In genomic region chr11:102903654-102904053, GRCm38 (mm10) we compare ENCODE assay signal across 33 mouse cellular contexts. TPM values are rescaled to one million over a fixed set of nuclear protein-coding genes. Genes with fewer than 3 reads are reported as not detected.
DNase-seq lines count a peak whose midpoint lies in the region; ATAC-seq and TF ChIP-seq lines count a peak whose summit lies in the region.
"Had no signal": no experiment of that assay in that cellular context is flagged by ENCODE, and none has a peak within 500 bp of the region (broad histone marks: within the 10 kb centered on the region; RNA-seq: fewer than 3 reads in every experiment).

No protein-coding gene starts in this region.

- no peak overlapping the region for H3K4me3 ChIP-seq in forebrain, embryonic 11.5 days (ENCODE audit: low read depth, low read length)
- no peak overlapping the region for H3K4me3 ChIP-seq in forebrain, embryonic 16.5 days (replicated peaks; ENCODE audit: low read length)
- no peak overlapping the region for H3K4me3 ChIP-seq in myocyte
- H3K4me3 ChIP-seq: embryonic facial prominence, embryonic 10.5 days; embryonic facial prominence, embryonic 13.5 days; erythroblast, embryonic 14.5 days; forebrain, embryonic 13.5 days; gastrocnemius, adult 2 months; heart, embryonic 13.5 days; hindbrain, embryonic 12.5 days; intestine, embryonic 15.5 days had no signal

- H3K27ac ChIP-seq in forebrain, embryonic 11.5 days (ENCODE audit: low read depth, low read length): no peak overlapping the region
- no peak overlapping the region for H3K27ac ChIP-seq in forebrain, embryonic 16.5 days (ENCODE audit: low read length)
- H3K27ac ChIP-seq: embryonic facial prominence, embryonic 10.5 days; embryonic facial prominence, embryonic 13.5 days; forebrain, embryonic 13.5 days; gastrocnemius, adult 2 months; heart, embryonic 13.5 days; hindbrain, embryonic 12.5 days; intestine, embryonic 15.5 days had no signal

- peak; percentile 47 for DNase-seq in forebrain, embryonic 11.5 days (ENCODE audit: low spot score)
- DNase-seq in kidney, postnatal 10 days: peak; percentile 2
- DNase-seq in kidney, postnatal 36 days: no peak
- peak; percentile 22 for DNase-seq in A20 (ENCODE audit: low read depth, low spot score)
- no peak for DNase-seq in adrenal gland, postnatal 4 days (ENCODE audit: low spot score in 2 of 2)
- DNase-seq in spleen, postnatal 10 days (ENCODE audit: low spot score in 2 of 2): no peak
- DNase-seq: adrenal gland, postnatal 10 days; adrenal gland, postnatal 36 days; B cell, adult 2 months; cerebellum, adult 11 months; cerebellum, postnatal 10 days; cerebellum, postnatal 36 days; embryo, embryonic 11 days; forebrain, postnatal 0 days; gastrocnemius, adult 2 months; gastrocnemius, postnatal 14 days; heart, adult 18-20 months; heart, postnatal 14 days; heart, postnatal 4 days had no signal

- no peak overlapping the region for H3K9ac ChIP-seq in forebrain, embryonic 11.5 days (ENCODE audit: low read length)
- no peak overlapping the region for H3K9ac ChIP-seq in forebrain, embryonic 16.5 days (replicated peaks; ENCODE audit: low read depth, low read length)
- H3K9ac ChIP-seq: embryonic facial prominence, embryonic 13.5 days; forebrain, postnatal 0 days; heart, embryonic 13.5 days; hindbrain, embryonic 12.5 days; intestine, embryonic 15.5 days had no signal

- H3K4me2 ChIP-seq in forebrain, embryonic 11.5 days (ENCODE audit: low read depth, low read length, severe bottlenecking): no peak overlapping the region
- H3K4me2 ChIP-seq in forebrain, embryonic 16.5 days (ENCODE audit: low read length): no peak overlapping the region
- H3K4me2 ChIP-seq in myocyte (ENCODE audit: low read depth): no peak overlapping the region
- H3K4me2 ChIP-seq: embryonic facial prominence, embryonic 13.5 days; forebrain, embryonic 13.5 days; heart, embryonic 13.5 days; hindbrain, embryonic 12.5 days; intestine, embryonic 15.5 days had no signal

- no peak for ATAC-seq in forebrain, embryonic 11.5 days (replicated peaks; ENCODE audit: low FRiP score)
- no peak for ATAC-seq in forebrain, embryonic 16.5 days
- ATAC-seq: forebrain, embryonic 13.5 days; forebrain, postnatal 0 days; intestine, embryonic 15.5 days had no signal

- no peaks in the 10 kb centered on the region for H3K9me3 ChIP-seq in forebrain, embryonic 11.5 days (ENCODE audit: control insufficient read depth, low read length)
- no peaks in the 10 kb centered on the region for H3K9me3 ChIP-seq in forebrain, embryonic 16.5 days (ENCODE audit: control insufficient read depth, low read length)
- H3K9me3 ChIP-seq: embryonic facial prominence, embryonic 10.5 days; embryonic facial prominence, embryonic 13.5 days; forebrain, embryonic 13.5 days; heart, embryonic 13.5 days; hindbrain, embryonic 12.5 days; intestine, embryonic 15.5 days had no signal

- no peak overlapping the region for H3ac ChIP-seq in myocyte (ENCODE audit: control insufficient read depth, insufficient read length)

- H3K4me1 ChIP-seq in forebrain, embryonic 11.5 days (replicated peaks; ENCODE audit: control insufficient read depth, insufficient read depth, low read length): no peaks in the 10 kb centered on the region
- peaks cover 3% of the 10 kb centered on the region; the same call in 1 of the 2 replicates for H3K4me1 ChIP-seq in forebrain, embryonic 16.5 days (replicated peaks; ENCODE audit: control insufficient read depth, insufficient read depth, low read length)
- H3K4me1 ChIP-seq: embryonic facial prominence, embryonic 13.5 days; intestine, embryonic 15.5 days had no signal

- H3K36me3 ChIP-seq in forebrain, embryonic 11.5 days (ENCODE audit: control insufficient read depth, insufficient read depth, low read length): peaks cover 14% of the 10 kb centered on the region; the same call in 1 of the 2 replicates
- 0 out of 2 replicates have a peak, but pooled peaks cover 3% of the 10 kb centered on the region for H3K36me3 ChIP-seq in forebrain, embryonic 16.5 days (ENCODE audit: control insufficient read depth, insufficient read depth)
- peaks cover 13% of the 10 kb centered on the region for H3K36me3 ChIP-seq in myocyte (ENCODE audit: control insufficient read depth, insufficient read depth)

- 81% methylated on average over 7 of the region's 7 CpGs for WGBS in forebrain, embryonic 11.5 days
- 84% methylated on average over 7 of the region's 7 CpGs for WGBS in forebrain, embryonic 16.5 days

- no peaks in the 10 kb centered on the region for H3K27me3 ChIP-seq in forebrain, embryonic 11.5 days (ENCODE audit: control insufficient read depth, insufficient read depth, low read length)
- H3K27me3 ChIP-seq in forebrain, embryonic 16.5 days (replicated peaks; ENCODE audit: control insufficient read depth, insufficient read depth, low read length): no peaks in the 10 kb centered on the region
- no peaks in the 10 kb centered on the region for H3K27me3 ChIP-seq in myocyte (ENCODE audit: control insufficient read depth, insufficient read depth, insufficient read length)
- H3K27me3 ChIP-seq: forebrain, embryonic 13.5 days; intestine, embryonic 15.5 days had no signal

- no peak for TF ChIP-seq POLR2A in myocyte (IDR thresholded peaks at IDR 0.05; ENCODE audit: insufficient read length, low read depth)

- H3K79me2 ChIP-seq in myocyte (ENCODE audit: control insufficient read depth, insufficient read depth): no peaks in the 10 kb centered on the region

TF ChIP-seq in myocyte, 11 proteins besides CTCF, POLR2A, EP300 and RAD21:
- TF ChIP-seq REST (IDR thresholded peaks at IDR 0.05; ENCODE audit: insufficient read depth, insufficient read length) (no peak), TCF3 (IDR thresholded peaks at IDR 0.05; ENCODE audit: insufficient read length, low read depth) (no peak), TCF12 (IDR thresholded peaks at IDR 0.05; ENCODE audit: insufficient read depth, poor library complexity, severe bottlenecking) (no peak), CEBPB (IDR thresholded peaks at IDR 0.05; ENCODE audit: insufficient read depth, poor library complexity, severe bottlenecking) (no peak), SRF (IDR thresholded peaks at IDR 0.05; ENCODE audit: control insufficient read depth, insufficient read length, low read depth) (no peak), MAX (IDR thresholded peaks at IDR 0.05; ENCODE audit: low read depth) (no peak), POLR2AphosphoS2 (IDR thresholded peaks at IDR 0.05; ENCODE audit: insufficient read length, low read depth) (peak; percentile 95)

RNA-seq across cellular contexts. Expression of gene Gfap, which starts 2.9 kb away (rescaled TPM):
- 0.09 TPM in 1 of 2 replicates, not detected in the other for polyA plus RNA-seq in forebrain, embryonic 11.5 days (2014; fragmentation: Nextera tagmentation; extraction: Ambion mirVana)
- 1.3 and 2.3 TPM in 2 replicates for polyA plus RNA-seq in forebrain, embryonic 16.5 days (2015; fragmentation: Nextera tagmentation; extraction: Ambion mirVana)
- 0.16 TPM for polyA plus RNA-seq in myocyte (2012; fragmentation: generic; extraction: Trizol)
- 1 to 10 TPM; 1.1 to 1.3 TPM for total RNA-seq in adrenal gland, postnatal 4 days (2021)
- total RNA-seq: gastrocnemius, adult 2 months had no signal
- polyA plus RNA-seq: forebrain, embryonic 13.5 days; hindbrain, embryonic 12.5 days had no signal

RNA-seq across cellular contexts. Expression of gene Fam187a, which starts 18.7 kb away (rescaled TPM):
- polyA plus RNA-seq in forebrain, embryonic 11.5 days (2014; fragmentation: Nextera tagmentation; extraction: Ambion mirVana): not detected in 2 replicates
- polyA plus RNA-seq in forebrain, embryonic 16.5 days (2015; fragmentation: Nextera tagmentation; extraction: Ambion mirVana): not detected in 2 replicates
- polyA plus RNA-seq in myocyte (2012; fragmentation: generic; extraction: Trizol): not detected
- not detected for total RNA-seq in adrenal gland, postnatal 4 days (2021)
- total RNA-seq: adrenal gland, adult 18-20 months; adrenal gland, postnatal 10 days; adrenal gland, postnatal 36 days; gastrocnemius, adult 2 months; gastrocnemius, postnatal 14 days; gastrocnemius, postnatal 4 days; heart, adult 18-20 months; heart, postnatal 14 days; heart, postnatal 4 days had no signal
- polyA plus RNA-seq: cerebellum, adult 2 months; embryonic facial prominence, embryonic 10.5 days; embryonic facial prominence, embryonic 13.5 days; erythroblast, embryonic 14.5 days; forebrain, embryonic 13.5 days; forebrain, postnatal 0 days; heart, embryonic 13.5 days; heart, embryonic 16.5 days; hindbrain, embryonic 12.5 days; hindbrain, embryonic 16.5 days; intestine, embryonic 15.5 days had no signal

RNA-seq across cellular contexts. Expression of gene Kif18b, which starts 21.3 kb away (rescaled TPM):
- 13.0 and 13.3 TPM in 2 replicates for polyA plus RNA-seq in forebrain, embryonic 11.5 days (2014; fragmentation: Nextera tagmentation; extraction: Ambion mirVana)
- 3.0 and 4.1 TPM in 2 replicates for polyA plus RNA-seq in forebrain, embryonic 16.5 days (2015; fragmentation: Nextera tagmentation; extraction: Ambion mirVana)
- polyA plus RNA-seq in myocyte (2012; fragmentation: generic; extraction: Trizol): 18.4 TPM
- total RNA-seq in adrenal gland, postnatal 4 days (2021): 10 to 100 TPM; 16.1 to 20.1 TPM
- total RNA-seq: gastrocnemius, adult 2 months had no signal

RNA-seq across cellular contexts. Expression of gene Ccdc103, which starts 22.6 kb away (rescaled TPM):
- 2.3 and 3.5 TPM in 2 replicates for polyA plus RNA-seq in forebrain, embryonic 11.5 days (2014; fragmentation: Nextera tagmentation; extraction: Ambion mirVana)
- polyA plus RNA-seq in forebrain, embryonic 16.5 days (2015; fragmentation: Nextera tagmentation; extraction: Ambion mirVana): 2.2 and 2.7 TPM in 2 replicates
- polyA plus RNA-seq in myocyte (2012; fragmentation: generic; extraction: Trizol): 1.4 TPM
- total RNA-seq in adrenal gland, postnatal 4 days (2021): 1 to 10 TPM in 1 of 2 experiments, under 1 TPM in 1; 0.82 to 1.0 TPM
- total RNA-seq: gastrocnemius, adult 2 months; gastrocnemius, postnatal 14 days; gastrocnemius, postnatal 4 days; heart, adult 18-20 months had no signal

RNA-seq across cellular contexts. Expression of gene Eftud2, which starts 22.9 kb away (rescaled TPM):
- polyA plus RNA-seq in forebrain, embryonic 11.5 days (2014; fragmentation: Nextera tagmentation; extraction: Ambion mirVana): 317 and 330 TPM in 2 replicates
- polyA plus RNA-seq in forebrain, embryonic 16.5 days (2015; fragmentation: Nextera tagmentation; extraction: Ambion mirVana): 188 and 190 TPM in 2 replicates
- polyA plus RNA-seq in myocyte (2012; fragmentation: generic; extraction: Trizol): 104 TPM
- 100 to 1,000 TPM; 116 to 119 TPM for total RNA-seq in adrenal gland, postnatal 4 days (2021)

Comparison
In these comparisons a context has a peak if more than half of its experiments do, and no peak if none do; other contexts are left out.
1. DNase-seq: peak in forebrain, embryonic 11.5 days (single experiment), kidney, postnatal 10 days (single experiment) and A20 (single experiment); none in kidney, postnatal 36 days (0 of 2), adrenal gland, postnatal 4 days (0 of 2) and spleen, postnatal 10 days (0 of 2).